Mouse (Mus musculus) embryo, embryonic 10 days (tissue): Measurements from ENCODE around the gene Dynll1.
"Not testable (repeated sequence)": the region's sequence is repeated elsewhere in the genome, so short reads cannot be mapped to it uniquely, and the experiment has no call there.

Experiments used
- DNase-seq: peaks from one replicate; pipeline ENCODE4 v3.0.0-alpha.2; 2015; ENCODE audit warnings: low spot score

The Dynll1 gene

GRCm38 (mm10) chr5:115312816-115313667 is 12.2 kb upstream of the Dynll1 start:
- DNase-seq = no peak

GRCm38 (mm10) chr5:115312354-115312753 is 11.6 kb upstream of the Dynll1 start:
- DNase-seq = no peak

- not testable (repeated sequence) for DNase-seq
Measured at GRCm38 (mm10) chr5:115302190-115302589, 1.4 kb upstream of the Dynll1 start.

GRCm38 (mm10) chr5:115301615-115302014 is 816 bp upstream of the Dynll1 start:
- no peak for DNase-seq

- peak; percentile 84 for DNase-seq
Measured at GRCm38 (mm10) chr5:115300035-115300744, 609 bp downstream of the Dynll1 start.

- no peak for DNase-seq
Measured at GRCm38 (mm10) chr5:115296347-115296746, 4.5 kb downstream of the Dynll1 start.

- no peak for DNase-seq
Measured at GRCm38 (mm10) chr5:115294173-115294572, 6.6 kb downstream of the Dynll1 start.

- DNase-seq = no peak
Measured at GRCm38 (mm10) chr5:115284735-115285134, 16.1 kb downstream of the Dynll1 start.

GRCm38 (mm10) chr5:115280050-115280687 is 20.6 kb downstream of the Dynll1 start:
- peak; percentile 50 for DNase-seq

- DNase-seq = peak; percentile 90
Measured at GRCm38 (mm10) chr5:115279226-115280049, 21.4 kb downstream of the Dynll1 start, which contains the start of gene Coq5. Coq5 (plus strand) TSS chr5:115279666.

- DNase-seq = no peak
Measured at GRCm38 (mm10) chr5:115278785-115279184, 22.0 kb downstream of the Dynll1 start.

GRCm38 (mm10) chr5:115278053-115278452 is 22.7 kb downstream of the Dynll1 start:
- DNase-seq = no peak

- DNase-seq = peak; percentile 69
Measured at GRCm38 (mm10) chr5:115275998-115276397, 24.8 kb downstream of the Dynll1 start.

GRCm38 (mm10) chr5:115274771-115275170 is 26.0 kb downstream of the Dynll1 start:
- no peak for DNase-seq

- no peak for DNase-seq
Measured at GRCm38 (mm10) chr5:115274353-115274752, 26.4 kb downstream of the Dynll1 start.

GRCm38 (mm10) chr5:115273549-115274135 is 27.2 kb downstream of the Dynll1 start:
- DNase-seq = no peak

GRCm38 (mm10) chr5:115272812-115273548 is 27.8 kb downstream of the Dynll1 start, which contains the start of gene Rnf10:
Rnf10 (minus strand) TSS chr5:115272898.
- peak; percentile 94 for DNase-seq

- DNase-seq = peak; percentile 58
Measured at GRCm38 (mm10) chr5:115271931-115272811, 28.6 kb downstream of the Dynll1 start.

- DNase-seq = no peak
Measured at GRCm38 (mm10) chr5:115269969-115270368, 30.8 kb downstream of the Dynll1 start.
